Mouse (Mus musculus) megakaryocyte-erythroid progenitor cell, adult 5-6 weeks (primary cell): ENCODE data around the gene P2rx7. TPM values are rescaled to one million over a fixed set of nuclear protein-coding genes. Genes with fewer than 3 reads are reported as not detected.

Experiments
- ATAC-seq: replicated peaks from 2 replicates; pipeline ENCODE4 v1.8.0; 2016; ENCODE audit warnings: mild to moderate bottlenecking, inconsistent platforms; ENCODE audit not compliant: severe bottlenecking, poor library complexity, low FRiP score, low TSS enrichment
- total RNA-seq, 2 experiments: library from RNA; stranded (forward) in 1 of 2; stranded (reverse) in 1 of 2; fragments of 200-1000, 215-1000 nt in 1 of 2; fragments of >200 nt in 1 of 2; fragmentation: Nextera tagmentation in 1 of 2; gene quantifications; 2 replicates each; pipeline ENCODE4 v1.2.3; 2014 to 2017

P2rx7 gene
- total RNA-seq, 2 experiments from 2014 or later, result 1.2 to 2.9 TPM

- no peak for ATAC-seq
Observed at GRCm38 (mm10) chr5:122681276-122681675, 37.6 kb downstream of the P2rx7 start.

- no peak for ATAC-seq
Observed at GRCm38 (mm10) chr5:122683926-122684325, 40.2 kb downstream of the P2rx7 start.

GRCm38 (mm10) chr5:122687391-122687790 is 43.7 kb downstream of the P2rx7 start:
- ATAC-seq, result no peak

DNA sequence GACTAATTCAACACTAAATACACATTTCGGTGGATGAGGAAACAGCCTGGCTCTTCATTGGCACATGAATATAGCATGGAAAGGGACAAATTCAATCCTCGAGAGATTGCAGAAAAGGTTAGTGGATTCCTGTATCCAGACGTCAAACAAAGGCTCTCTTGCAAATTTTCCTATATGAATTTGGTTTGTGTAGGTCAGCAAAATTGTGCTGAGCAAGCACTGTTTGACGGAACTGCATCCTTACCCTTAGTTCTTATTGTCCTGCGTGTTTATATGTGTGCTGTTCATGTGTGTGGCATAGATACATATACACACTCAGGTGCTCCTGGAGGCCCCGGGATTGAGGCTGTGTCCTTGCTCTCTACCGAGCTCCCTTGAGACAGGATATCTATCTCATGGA is 45.4 kb downstream of the P2rx7 start:
- ATAC-seq, result no peak

DNA sequence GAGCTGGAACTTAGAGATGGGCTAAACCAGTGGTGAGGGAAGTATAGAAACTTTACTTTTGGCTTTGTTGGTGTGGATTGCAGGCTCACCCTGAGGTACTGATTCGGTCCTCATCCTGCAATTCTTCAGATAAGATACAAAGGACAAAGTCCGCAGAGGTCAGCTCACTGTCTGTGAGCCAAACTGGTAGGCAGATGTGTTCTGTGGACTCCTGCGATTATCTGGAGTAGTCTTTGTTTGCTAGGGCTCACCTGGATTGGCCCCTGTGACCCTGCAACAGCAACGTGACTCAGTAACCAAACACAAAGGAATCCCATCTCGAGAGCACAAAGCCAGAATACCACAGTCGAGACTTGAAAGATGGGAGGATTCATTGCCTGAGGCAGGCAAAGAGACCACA is 46.8 kb downstream of the P2rx7 start:
- ATAC-seq, result no peak

DNA sequence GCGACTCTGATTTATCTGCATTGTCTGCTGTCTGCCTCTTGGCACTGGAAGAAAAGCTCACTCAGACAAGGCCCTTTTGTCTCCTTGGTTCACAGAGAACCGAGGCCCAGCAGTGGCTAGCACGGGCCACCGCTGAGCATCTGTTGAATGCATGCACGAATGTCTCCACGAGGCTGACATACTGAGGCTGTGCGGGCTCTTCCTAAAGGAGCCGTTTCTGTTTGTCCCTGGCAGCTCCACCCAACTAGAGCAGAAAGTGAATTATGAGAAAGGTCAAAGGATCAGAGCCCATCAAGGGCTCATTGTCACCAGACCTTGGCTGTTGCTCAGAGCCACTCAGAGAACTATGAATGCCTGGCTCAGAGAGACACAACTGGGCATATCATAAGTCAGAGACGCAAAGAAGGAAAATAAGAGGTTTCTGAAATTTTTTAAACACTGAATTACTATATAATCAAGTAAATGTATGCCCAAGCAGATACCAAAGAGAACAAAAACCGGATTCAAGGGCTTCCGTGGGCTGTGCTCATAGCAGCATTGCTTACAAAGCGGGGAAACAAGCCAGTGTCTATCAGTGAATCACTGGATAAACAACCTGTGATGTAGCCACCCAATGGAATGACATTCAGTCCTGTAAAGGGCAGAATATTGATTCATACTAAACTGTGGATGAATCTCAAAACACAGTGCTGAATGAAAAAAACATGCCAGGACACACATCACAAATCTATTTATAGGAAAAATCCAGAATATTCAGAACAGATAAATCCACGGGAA is 49.9 kb downstream of the P2rx7 start:
- no peak for ATAC-seq

- no peak for ATAC-seq
Observed at GRCm38 (mm10) chr5:122695516-122695915, 51.8 kb downstream of the P2rx7 start.

DNA sequence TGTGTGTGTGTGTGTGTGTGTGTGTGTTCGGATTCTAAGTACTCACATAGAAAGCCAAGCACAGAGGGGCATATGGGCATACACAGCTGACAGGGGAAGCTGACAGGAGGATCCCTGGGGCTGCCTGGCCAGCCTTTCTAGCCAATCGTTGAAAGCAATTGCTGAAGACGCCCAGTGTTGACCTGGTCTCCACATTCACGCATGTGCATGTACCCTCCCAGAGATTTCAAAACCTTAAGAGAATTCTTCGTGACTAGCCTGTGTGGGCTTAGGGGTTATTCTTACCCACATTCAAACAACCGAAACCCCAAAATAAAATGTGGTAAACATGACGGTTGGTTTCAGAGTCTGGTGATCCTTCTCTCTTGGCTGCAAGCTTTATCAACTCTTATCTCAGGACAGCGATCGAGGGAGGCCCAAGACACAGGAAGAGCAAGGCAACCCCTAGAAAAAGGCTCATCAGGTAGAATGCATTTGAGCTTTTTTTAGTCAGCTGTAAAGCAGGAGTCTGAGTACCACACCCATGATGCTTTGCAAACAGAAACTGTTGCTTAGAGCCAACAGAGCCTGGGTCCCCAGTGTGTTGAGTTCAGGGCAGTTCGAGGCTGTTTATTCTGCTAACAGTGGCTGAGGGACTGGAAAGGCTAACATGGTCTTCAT is 54.5 kb downstream of the P2rx7 start:
- 0 out of 2 replicates have a peak, but pooled peaks have one; percentile 2 for ATAC-seq

DNA sequence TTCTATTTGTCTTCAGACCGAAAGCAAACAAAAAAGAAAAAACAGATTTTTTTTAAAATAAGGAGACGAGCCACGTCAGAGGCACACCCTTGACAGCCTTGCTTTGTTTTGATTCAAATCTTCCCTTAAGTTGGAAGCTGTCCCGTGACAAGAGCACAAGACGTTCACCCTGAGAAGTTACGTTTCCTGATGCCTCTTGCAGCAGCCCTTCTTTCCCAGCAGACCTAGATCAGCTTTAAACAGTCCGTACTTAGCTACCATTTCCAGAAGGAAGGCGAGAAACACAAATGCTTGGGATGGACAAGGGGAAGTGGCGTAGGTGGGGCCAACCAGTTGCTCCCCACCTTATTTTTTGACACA is 55.0 kb downstream of the P2rx7 start:
- ATAC-seq, result no peak

- peak; percentile 27; the same call in 1 of the 2 replicates for ATAC-seq
Observed at GRCm38 (mm10) chr5:122700109-122700836, 56.6 kb downstream of the P2rx7 start.

DNA sequence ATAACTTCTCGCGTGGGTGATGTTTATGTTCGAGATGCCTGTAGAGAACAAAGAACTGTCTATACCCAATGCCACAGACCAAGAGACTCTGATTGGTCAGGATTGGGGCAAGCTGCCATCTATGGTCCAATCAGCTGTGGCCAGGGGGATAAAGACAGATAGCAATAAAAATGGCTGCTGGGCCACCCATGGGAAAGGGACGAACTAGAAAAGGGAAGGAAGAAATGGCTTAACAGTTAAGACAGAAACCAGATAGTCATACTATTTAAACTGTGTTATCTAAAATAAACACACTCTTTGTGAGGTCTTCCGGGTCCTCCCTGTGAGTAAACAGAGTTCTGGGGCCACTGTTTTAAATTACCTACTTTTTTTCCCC is 57.1 kb downstream of the P2rx7 start:
- peak; percentile 52 for ATAC-seq

- ATAC-seq, result no peak
Observed at GRCm38 (mm10) chr5:122702156-122702555, 58.4 kb downstream of the P2rx7 start.

DNA sequence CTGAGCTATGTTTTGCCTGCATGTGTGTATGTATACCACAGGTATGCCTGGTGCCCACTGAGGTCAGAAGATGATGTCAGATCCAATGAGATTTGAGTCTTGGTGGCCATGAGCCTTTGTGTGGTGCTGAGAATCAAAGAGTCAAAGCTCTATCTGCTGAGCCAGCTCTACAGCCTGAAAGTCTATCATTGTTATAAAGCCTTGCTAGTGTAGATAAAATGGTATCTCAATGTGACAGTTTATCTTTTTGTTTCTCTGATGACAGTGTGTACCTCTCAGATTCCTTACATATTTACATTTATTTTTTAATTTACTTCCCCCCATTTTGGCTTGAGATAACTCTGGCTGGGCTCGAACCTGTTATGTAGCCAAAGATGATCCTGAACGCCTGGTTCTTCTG is 59.9 kb downstream of the P2rx7 start:
- ATAC-seq, result no peak

- no peak for ATAC-seq
Observed at GRCm38 (mm10) chr5:122704571-122704970, 60.9 kb downstream of the P2rx7 start.

DNA sequence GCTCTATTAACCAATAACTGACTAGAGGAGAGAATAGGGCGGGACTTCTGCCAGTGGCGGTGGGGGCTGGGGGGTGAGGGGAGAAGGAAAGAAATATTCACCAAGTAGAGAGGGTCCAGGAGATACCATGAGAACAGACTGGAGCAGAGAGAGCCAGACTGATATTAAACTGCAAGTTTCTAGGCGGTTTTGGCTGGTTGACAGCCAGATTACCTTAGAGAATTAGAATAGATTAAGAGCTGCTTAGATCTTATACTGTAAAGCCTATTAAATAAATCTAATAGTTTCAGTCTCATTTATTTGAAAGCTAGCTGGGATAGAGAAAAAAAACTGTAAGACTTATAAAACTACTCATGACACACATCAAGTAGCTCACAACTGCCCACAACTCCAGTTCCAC is 61.5 kb downstream of the P2rx7 start:
- no peak for ATAC-seq

DNA sequence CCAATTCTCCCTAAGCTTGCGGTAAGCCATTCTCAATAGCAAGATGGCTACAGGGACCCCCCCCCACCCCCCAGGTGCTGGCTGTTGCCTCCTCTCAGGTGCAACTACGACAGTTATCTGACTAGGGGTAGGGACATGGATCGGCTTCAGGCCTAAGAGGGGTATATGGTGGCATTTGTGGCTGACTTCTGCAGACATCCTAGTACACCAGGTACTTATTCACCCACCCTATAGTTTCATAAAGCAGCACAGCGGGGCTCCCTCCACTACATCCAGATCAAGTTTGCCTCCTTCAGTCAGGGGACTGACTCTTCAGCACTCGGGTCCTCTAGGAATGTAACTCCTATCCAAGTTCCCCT is 63.2 kb downstream of the P2rx7 start:
- no peak for ATAC-seq

DNA sequence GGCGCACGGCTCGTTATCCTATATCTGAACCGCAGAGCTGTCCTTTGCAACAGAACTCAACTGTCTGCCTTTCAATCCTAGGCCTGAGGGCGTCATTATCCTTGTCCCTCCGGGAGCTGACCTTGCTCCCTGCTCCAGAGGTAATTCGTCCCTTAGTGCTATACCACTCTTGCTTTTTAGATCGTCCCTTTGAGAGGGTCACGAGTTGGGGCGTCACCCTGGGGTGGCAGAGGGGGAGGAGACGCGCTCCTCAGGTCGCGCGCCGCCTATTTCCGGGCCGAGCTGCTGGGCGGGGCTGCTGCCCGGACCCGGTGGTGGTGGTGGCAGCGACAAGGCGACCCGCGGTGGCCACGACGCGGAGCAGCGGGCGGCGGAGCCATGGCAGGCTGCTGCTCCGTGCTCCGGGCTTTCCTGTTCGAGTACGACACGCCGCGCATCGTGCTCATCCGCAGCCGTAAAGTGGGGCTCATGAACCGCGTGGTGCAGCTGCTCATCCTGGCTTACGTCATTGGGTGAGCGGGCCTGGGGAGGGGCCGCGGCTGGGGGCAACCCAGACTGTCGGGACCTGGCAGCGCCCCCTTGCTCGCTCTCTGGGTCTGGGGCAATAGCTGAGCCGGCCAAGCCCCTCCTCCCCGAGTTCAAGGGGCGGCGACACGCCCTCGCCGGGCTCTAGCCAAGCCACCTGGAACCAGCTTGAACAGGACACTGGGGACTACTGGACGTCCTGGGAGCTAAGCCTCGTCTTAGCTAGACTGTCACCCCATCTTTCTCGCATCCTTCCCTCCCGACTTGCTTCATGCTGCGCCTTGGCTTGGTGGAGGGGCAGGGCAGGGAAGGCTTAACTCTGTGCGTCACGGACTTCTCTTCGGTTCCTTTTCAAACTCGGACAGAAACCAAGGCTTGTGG is 63.8 kb downstream of the P2rx7 start, which contains the start of gene P2rx4:
TSS of gene P2rx4 (plus strand) at position 269 of the 906 bp plus-strand sequence.
- peak; percentile 79 for ATAC-seq

DNA sequence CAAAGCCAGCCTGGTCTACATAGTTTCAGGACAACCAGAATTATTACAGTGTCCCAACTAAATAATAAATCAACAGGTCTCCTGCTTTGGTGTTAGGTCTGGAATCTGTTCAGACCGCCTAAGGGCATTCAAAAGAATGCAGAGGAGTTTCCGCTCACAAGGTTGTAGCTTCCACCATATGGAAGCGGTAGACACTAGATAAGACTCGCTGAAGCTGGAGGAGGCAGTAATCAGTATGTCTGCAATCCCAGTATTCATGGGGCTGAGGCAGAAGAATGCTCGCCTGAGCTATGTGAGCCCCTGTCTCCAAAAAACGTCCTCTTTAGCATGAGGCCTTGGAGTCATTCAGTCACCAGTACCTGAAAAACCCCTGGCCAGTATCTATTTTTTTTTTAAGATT is 65.1 kb downstream of the P2rx7 start:
- ATAC-seq, result peak; percentile 66

DNA sequence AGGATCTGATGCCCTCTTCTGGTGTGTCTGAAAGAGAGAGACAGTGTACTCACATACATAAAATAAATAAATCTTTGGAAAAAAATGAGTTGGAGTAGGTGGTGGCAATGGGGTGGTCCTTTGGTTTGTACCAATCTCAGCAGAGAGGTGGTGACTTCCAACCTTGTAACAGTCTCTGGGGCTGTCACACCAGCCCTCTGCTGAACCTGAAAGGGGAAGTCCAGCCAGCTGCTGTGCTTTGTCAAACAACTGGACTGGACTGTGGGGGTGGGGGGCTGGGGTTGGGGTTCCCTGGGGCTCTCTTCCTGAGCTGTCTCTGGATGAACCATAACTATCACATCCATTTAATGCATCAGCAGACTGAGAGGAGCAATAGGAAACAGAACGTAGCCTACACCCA is 72.0 kb downstream of the P2rx7 start:
- ATAC-seq, result no peak

- no peak for ATAC-seq
Observed at GRCm38 (mm10) chr5:122716793-122717192, 73.1 kb downstream of the P2rx7 start.
